Mouse (Mus musculus): ENCODE measurements around the gene Ntmt1.

Gene Ntmt1

GRCm38 (mm10) chr2:30784078-30784994 lies 23.3 kb upstream of the Ntmt1 start:
- no peak for DNase-seq

- DNase-seq, result no peak
Observed at GRCm38 (mm10) chr2:30787466-30787865, 20.2 kb upstream of the Ntmt1 start.

- no peak for DNase-seq
Observed at GRCm38 (mm10) chr2:30792061-30792460, 15.6 kb upstream of the Ntmt1 start.

GRCm38 (mm10) chr2:30794179-30795108 lies 13.2 kb upstream of the Ntmt1 start:
- DNase-seq, result peak; percentile 81 to 97

- DNase-seq, result no peak
Observed at GRCm38 (mm10) chr2:30795271-30795888, 12.2 kb upstream of the Ntmt1 start.

GRCm38 (mm10) chr2:30795889-30796275 lies 11.7 kb upstream of the Ntmt1 start:
- no peak for DNase-seq

GRCm38 (mm10) chr2:30796382-30796781 lies 11.2 kb upstream of the Ntmt1 start:
- DNase-seq, result peak; percentile 55 to 62

- no peak for DNase-seq
Observed at GRCm38 (mm10) chr2:30799456-30799855, 8.2 kb upstream of the Ntmt1 start.

- DNase-seq, result no peak
Observed at GRCm38 (mm10) chr2:30800671-30801066, 7.0 kb upstream of the Ntmt1 start.

- DNase-seq, result peak in 1 of 2 experiments; percentile 28
Observed at GRCm38 (mm10) chr2:30801067-30801852, 6.4 kb upstream of the Ntmt1 start.

- no peak for DNase-seq
Observed at GRCm38 (mm10) chr2:30803604-30804003, 4.0 kb upstream of the Ntmt1 start, which contains the start of gene 1700001O22Rik. Gene 1700001O22Rik, minus strand, starts transcription at chr2:30803661.

GRCm38 (mm10) chr2:30805983-30806382 lies 1.6 kb upstream of the Ntmt1 start:
- no peak for DNase-seq

GRCm38 (mm10) chr2:30807147-30807647 lies 429 bp upstream of the Ntmt1 start:
- no peak for DNase-seq

GRCm38 (mm10) chr2:30808296-30808655 lies 650 bp downstream of the Ntmt1 start:
- DNase-seq, result no peak

- no peak for DNase-seq
Observed at GRCm38 (mm10) chr2:30809503-30809902, 1.9 kb downstream of the Ntmt1 start.

GRCm38 (mm10) chr2:30810573-30810972 lies 2.9 kb downstream of the Ntmt1 start:
- DNase-seq, result no peak

GRCm38 (mm10) chr2:30816383-30816782 lies 8.8 kb downstream of the Ntmt1 start:
- DNase-seq, result no peak

- DNase-seq, result no peak
Observed at GRCm38 (mm10) chr2:30819873-30820272, 12.2 kb downstream of the Ntmt1 start.

GRCm38 (mm10) chr2:30821073-30821472 lies 13.4 kb downstream of the Ntmt1 start:
- no peak for DNase-seq

GRCm38 (mm10) chr2:30822460-30822859 lies 14.8 kb downstream of the Ntmt1 start:
- no peak for DNase-seq

GRCm38 (mm10) chr2:30823385-30824153 lies 15.9 kb downstream of the Ntmt1 start:
- DNase-seq, result no peak
